In genomic region chr11:70129926-70130379, GRCm38 (mm10) we compare ENCODE assay signal across 19 mouse cellular contexts. TPM values are rescaled to one million over a fixed set of nuclear protein-coding genes. Genes with fewer than 3 reads are reported as not detected.
DNase-seq lines count a peak whose midpoint lies in the region; ATAC-seq and TF ChIP-seq lines count a peak whose summit lies in the region.
"Had no signal": no experiment of that assay in that cellular context is flagged by ENCODE, and none has a peak within 500 bp of the region (broad histone marks: within the 10 kb centered on the region; RNA-seq: fewer than 3 reads in every experiment).

TSS of gene Mgl2 (plus strand) at chr11:70130329.

- H3K9ac ChIP-seq in kidney, embryonic 15.5 days: no peak within 1 kb of the TSS
- H3K9ac ChIP-seq in lung, embryonic 14.5 days: no peak within 1 kb of the TSS
- H3K9ac ChIP-seq: intestine, embryonic 15.5 days; liver, embryonic 14.5 days; midbrain, embryonic 12.5 days had no signal

- H3K27ac ChIP-seq in kidney, adult 2 months (ENCODE audit: insufficient read depth, low read depth, low read length): no peak within 1 kb of the TSS
- H3K27ac ChIP-seq in kidney, embryonic 15.5 days: no peak within 1 kb of the TSS
- H3K27ac ChIP-seq in lung, embryonic 14.5 days (ENCODE audit: low read depth): peak within 1 kb of the TSS; percentile 58
- H3K27ac ChIP-seq: intestine, embryonic 15.5 days; limb, embryonic 10.5 days; liver, embryonic 14.5 days; midbrain, embryonic 12.5 days had no signal

- H3K4me1 ChIP-seq in kidney, adult 2 months (ENCODE audit: control insufficient read depth, insufficient read depth, low read length): no peaks in the 10 kb centered on the region
- H3K4me1 ChIP-seq in kidney, embryonic 15.5 days: 0 out of 2 replicates have a peak, but pooled peaks cover 3% of the 10 kb centered on the region
- peaks cover 4% of the 10 kb centered on the region for H3K4me1 ChIP-seq in lung, embryonic 14.5 days (ENCODE audit: insufficient read depth)
- H3K4me1 ChIP-seq: intestine, embryonic 15.5 days; limb, embryonic 10.5 days; midbrain, embryonic 12.5 days had no signal

- H3K4me3 ChIP-seq in kidney, adult 2 months (ENCODE audit: insufficient read depth, low read depth, low read length): no peak within 1 kb of the TSS
- no peak within 1 kb of the TSS for H3K4me3 ChIP-seq in kidney, embryonic 15.5 days (replicated peaks)
- H3K4me3 ChIP-seq in lung, embryonic 14.5 days (ENCODE audit: low read depth, low read length): no peak within 1 kb of the TSS
- H3K4me3 ChIP-seq: erythroblast, embryonic 14.5 days; intestine, embryonic 15.5 days; limb, embryonic 10.5 days; midbrain, embryonic 12.5 days; myocyte had no signal

- WGBS in kidney, adult 2 months: 65% methylated on average over 9 of the region's 9 CpGs
- WGBS in kidney, embryonic 15.5 days: 70% methylated on average over 9 of the region's 9 CpGs
- WGBS in lung, embryonic 14.5 days: 28% methylated on average over 9 of the region's 9 CpGs

- ATAC-seq in kidney, embryonic 15.5 days (replicated peaks; ENCODE audit: low FRiP score): no peak
- peak; percentile 94 for ATAC-seq in lung, embryonic 14.5 days (ENCODE audit: insufficient read depth)
- peak; percentile 78 for ATAC-seq in megakaryocyte, adult 5-6 weeks (ENCODE audit: poor library complexity, severe bottlenecking)
- ATAC-seq: activated CD4-positive, CD25-positive, alpha-beta regulatory T cell, adult 4 months; intestine, embryonic 15.5 days had no signal

- H3K36me3 ChIP-seq in kidney, adult 2 months (ENCODE audit: control insufficient read depth, insufficient read depth, low read length): no peaks in the 10 kb centered on the region
- no peaks in the 10 kb centered on the region for H3K36me3 ChIP-seq in kidney, embryonic 15.5 days
- no peaks in the 10 kb centered on the region for H3K36me3 ChIP-seq in lung, embryonic 14.5 days (ENCODE audit: insufficient read depth)
- H3K36me3 ChIP-seq: intestine, embryonic 15.5 days; limb, embryonic 10.5 days; midbrain, embryonic 12.5 days had no signal

- no peak for TF ChIP-seq CTCF in kidney, adult 2 months (conservative IDR thresholded peaks at IDR 0.05; ENCODE audit: insufficient read depth, insufficient read length, low read depth, low read length)
- TF ChIP-seq CTCF in lung, embryonic 14.5 days (IDR thresholded peaks at IDR 0.05; ENCODE audit: low read depth): no peak

- H3K9me3 ChIP-seq in kidney, embryonic 15.5 days (replicated peaks): no peaks in the 10 kb centered on the region
- no peaks in the 10 kb centered on the region for H3K9me3 ChIP-seq in lung, embryonic 14.5 days (ENCODE audit: low read depth, low read length)
- H3K9me3 ChIP-seq: intestine, embryonic 15.5 days; limb, embryonic 10.5 days; midbrain, embryonic 12.5 days had no signal

- peak; percentile 1 for DNase-seq in kidney, adult 2 months
- DNase-seq in gonadal fat pad, adult 2 months (ENCODE audit: low read depth): no peak
- peak; percentile 97 for DNase-seq in lung, embryonic 14.5 days
- no peak for DNase-seq in spleen, postnatal 14 days (ENCODE audit: low spot score in 2 of 2)
- DNase-seq in adrenal gland, postnatal 36 days: no peak
- no peak for DNase-seq in frontal cortex, postnatal 36 days (ENCODE audit: low spot score in 2 of 2)
- DNase-seq: cerebellum, adult 8-10 months; kidney, postnatal 10 days; thymus, postnatal 25 days had no signal

- H3K27me3 ChIP-seq in kidney, adult 2 months (replicated peaks; ENCODE audit: control insufficient read depth, insufficient read depth, low read length): no peaks in the 10 kb centered on the region
- no peaks in the 10 kb centered on the region for H3K27me3 ChIP-seq in kidney, embryonic 15.5 days
- H3K27me3 ChIP-seq in lung, embryonic 14.5 days (ENCODE audit: insufficient read depth, low read length): no peaks in the 10 kb centered on the region
- H3K27me3 ChIP-seq: intestine, embryonic 15.5 days; midbrain, embryonic 12.5 days had no signal

- H3K4me2 ChIP-seq in kidney, embryonic 15.5 days: no peak within 1 kb of the TSS
- peak within 1 kb of the TSS; percentile 27; the same call in 1 of the 2 replicates for H3K4me2 ChIP-seq in lung, embryonic 14.5 days
- H3K4me2 ChIP-seq: intestine, embryonic 15.5 days; midbrain, embryonic 12.5 days had no signal

- TF ChIP-seq POLR2A in kidney, adult 2 months (IDR thresholded peaks at IDR 0.05; ENCODE audit: low read depth, low read length): no peak

RNA-seq across cellular contexts. Expression of gene Mgl2, which starts in this region (rescaled TPM):
- 5.0 and 6.2 TPM in 2 replicates for polyA plus RNA-seq in kidney, adult 2 months (2012; rRNA removed)
- 0.27 and 0.31 TPM in 2 replicates for polyA plus RNA-seq in kidney, embryonic 15.5 days (2015; fragmentation: Nextera tagmentation; extraction: Ambion mirVana)
- 14.1 and 33.9 TPM in 2 replicates for polyA plus RNA-seq in gonadal fat pad, adult 2 months (2012; rRNA removed)
- 5.9 and 6.4 TPM in 2 replicates for polyA plus RNA-seq in lung, embryonic 14.5 days (2014; fragmentation: Nextera tagmentation; extraction: Ambion mirVana)
- 3.3 and 4.5 TPM in 2 replicates for total RNA-seq in megakaryocyte, adult 5-6 weeks (2015)
- total RNA-seq in megakaryocyte, adult 5-6 weeks (2017): 3.3 and 4.5 TPM in 2 replicates
- total RNA-seq in adrenal gland, postnatal 36 days (2021): 1 to 10 TPM; 2.7 to 3.4 TPM
- polyA plus RNA-seq: erythroblast, embryonic 14.5 days; heart, postnatal 0 days had no signal

Comparison
In these comparisons a context has a peak if more than half of its experiments do, and no peak if none do; other contexts are left out.
1. DNase-seq: peak in kidney, adult 2 months (single experiment) and lung, embryonic 14.5 days (single experiment); none in gonadal fat pad, adult 2 months (single experiment), spleen, postnatal 14 days (0 of 2), adrenal gland, postnatal 36 days (0 of 2) and frontal cortex, postnatal 36 days (0 of 2).